Mouse (Mus musculus): ENCODE data around the gene Baiap2l2.

The Baiap2l2 gene

GRCm38 (mm10) chr15:79299563-79300155 lies 14.3 kb upstream of the Baiap2l2 start:
- no peak for DNase-seq (ENCODE audit: low spot score)

- no peak for DNase-seq (ENCODE audit: low spot score)
Measured at GRCm38 (mm10) chr15:79298553-79298952, 13.2 kb upstream of the Baiap2l2 start.

GRCm38 (mm10) chr15:79292779-79293178 lies 7.4 kb upstream of the Baiap2l2 start:
- no peak for DNase-seq (ENCODE audit: low spot score)

- no peak for DNase-seq (ENCODE audit: low spot score)
Measured at GRCm38 (mm10) chr15:79290340-79290739, 5.0 kb upstream of the Baiap2l2 start.

GRCm38 (mm10) chr15:79289441-79289840 lies 4.1 kb upstream of the Baiap2l2 start:
- no peak for DNase-seq (ENCODE audit: low spot score)

GRCm38 (mm10) chr15:79288387-79288786 lies 3.0 kb upstream of the Baiap2l2 start:
- DNase-seq (ENCODE audit: low spot score) = no peak

- no peak for DNase-seq (ENCODE audit: low spot score)
Measured at GRCm38 (mm10) chr15:79287091-79287490, 1.8 kb upstream of the Baiap2l2 start.

- no peak for DNase-seq (ENCODE audit: low spot score)
Measured at GRCm38 (mm10) chr15:79286141-79286540, 804 bp upstream of the Baiap2l2 start.

- no peak for DNase-seq (ENCODE audit: low spot score)
Measured at GRCm38 (mm10) chr15:79283371-79283770, 2.0 kb downstream of the Baiap2l2 start.

- DNase-seq (ENCODE audit: low spot score) = no peak
Measured at GRCm38 (mm10) chr15:79282434-79282833, 2.9 kb downstream of the Baiap2l2 start.

- DNase-seq (ENCODE audit: low spot score) = no peak
Measured at GRCm38 (mm10) chr15:79281389-79281788, 3.9 kb downstream of the Baiap2l2 start.

GRCm38 (mm10) chr15:79280850-79281249 lies 4.5 kb downstream of the Baiap2l2 start:
- no peak for DNase-seq (ENCODE audit: low spot score)

GRCm38 (mm10) chr15:79280209-79280608 lies 5.1 kb downstream of the Baiap2l2 start:
- peak; percentile 70 for DNase-seq (ENCODE audit: low spot score)

- DNase-seq (ENCODE audit: low spot score) = no peak
Measured at GRCm38 (mm10) chr15:79277728-79278127, 7.6 kb downstream of the Baiap2l2 start.

- DNase-seq (ENCODE audit: low spot score) = no peak
Measured at GRCm38 (mm10) chr15:79273020-79273419, 12.3 kb downstream of the Baiap2l2 start.

GRCm38 (mm10) chr15:79271124-79271746 lies 14.1 kb downstream of the Baiap2l2 start:
- peak; percentile 74 for DNase-seq (ENCODE audit: low spot score)

- peak; percentile 82 for DNase-seq (ENCODE audit: low spot score)
Measured at GRCm38 (mm10) chr15:79270317-79271123, 14.8 kb downstream of the Baiap2l2 start.

GRCm38 (mm10) chr15:79268521-79268920 lies 16.8 kb downstream of the Baiap2l2 start:
- no peak for DNase-seq (ENCODE audit: low spot score)

GRCm38 (mm10) chr15:79265384-79265783 lies 20.0 kb downstream of the Baiap2l2 start:
- no peak for DNase-seq (ENCODE audit: low spot score)

GRCm38 (mm10) chr15:79263726-79264125 lies 21.6 kb downstream of the Baiap2l2 start:
- DNase-seq (ENCODE audit: low spot score) = no peak

GRCm38 (mm10) chr15:79262786-79263309 lies 22.5 kb downstream of the Baiap2l2 start:
- no peak for DNase-seq (ENCODE audit: low spot score)

GRCm38 (mm10) chr15:79262375-79262774 lies 23.0 kb downstream of the Baiap2l2 start:
- DNase-seq (ENCODE audit: low spot score) = no peak

- DNase-seq (ENCODE audit: low spot score) = no peak
Measured at GRCm38 (mm10) chr15:79261757-79262156, 23.6 kb downstream of the Baiap2l2 start.

Data from testis, postnatal 10 days (tissue).